Mouse (Mus musculus): ENCODE measurements around the gene Npm3.

Gene Npm3

DNA sequence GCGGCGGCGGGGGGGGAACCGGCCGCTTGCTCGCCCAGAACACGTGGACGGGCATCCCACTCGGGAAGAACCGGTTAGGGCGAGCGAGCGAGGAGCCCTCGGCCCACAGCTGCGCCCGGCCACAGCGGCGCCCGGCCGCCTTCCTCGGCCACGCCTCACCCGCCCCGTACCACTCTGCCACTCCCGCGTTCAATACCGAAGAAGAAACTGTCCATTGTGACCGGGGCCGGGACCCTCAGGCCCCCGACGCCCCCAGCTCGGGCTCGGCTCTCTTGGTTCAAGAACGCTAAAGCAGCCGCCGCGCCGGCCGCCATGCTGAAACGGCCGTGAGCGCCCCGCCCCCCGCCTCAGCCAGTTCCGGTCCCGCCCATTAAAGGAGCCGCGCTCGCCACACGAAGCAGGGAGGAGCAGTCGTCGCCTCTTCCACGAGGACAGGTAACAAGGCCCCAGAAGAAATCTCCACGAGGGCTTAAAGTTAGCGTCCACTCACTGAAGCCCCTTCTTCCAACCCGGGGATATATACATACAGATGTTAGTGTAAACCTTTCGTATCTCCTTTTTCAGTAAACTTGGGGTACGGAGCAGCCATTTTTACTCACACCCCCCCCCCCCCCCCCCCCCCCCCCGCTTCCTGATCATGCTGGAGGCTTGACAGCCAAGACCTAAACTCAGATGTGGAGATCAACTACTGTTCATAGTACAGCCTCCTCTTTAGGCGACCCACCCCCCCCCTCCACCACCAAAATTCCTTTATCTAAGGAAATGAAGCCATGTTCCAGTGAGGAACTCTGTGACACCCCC, at the start of gene Npm3:
Gene Npm3, minus strand, starts transcription at position 349 of the 801 bp plus-strand sequence.
- peak; percentile 77 for DNase-seq (ENCODE audit: low read depth)

DNA sequence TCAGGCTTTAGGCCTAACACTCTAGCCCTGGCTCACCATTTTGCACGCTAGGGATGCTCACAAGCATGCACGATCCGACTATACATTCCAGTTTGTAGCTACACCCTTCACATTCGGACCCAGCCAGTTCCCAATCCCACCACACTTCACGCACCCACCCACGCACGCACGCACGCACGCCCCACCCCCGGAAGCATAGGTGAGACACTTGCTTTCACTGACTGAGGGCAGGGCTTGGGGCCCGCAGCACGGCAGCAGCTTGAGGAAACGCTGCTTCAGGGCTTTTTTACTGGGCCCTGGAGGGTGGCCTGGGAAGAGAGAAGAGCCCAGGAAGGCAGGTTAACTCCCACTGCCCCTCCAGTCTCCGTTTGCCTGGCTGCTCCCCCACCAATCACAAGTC, 47.5 kb upstream of the Npm3 start:
- DNase-seq (ENCODE audit: low read depth), result no peak

DNA sequence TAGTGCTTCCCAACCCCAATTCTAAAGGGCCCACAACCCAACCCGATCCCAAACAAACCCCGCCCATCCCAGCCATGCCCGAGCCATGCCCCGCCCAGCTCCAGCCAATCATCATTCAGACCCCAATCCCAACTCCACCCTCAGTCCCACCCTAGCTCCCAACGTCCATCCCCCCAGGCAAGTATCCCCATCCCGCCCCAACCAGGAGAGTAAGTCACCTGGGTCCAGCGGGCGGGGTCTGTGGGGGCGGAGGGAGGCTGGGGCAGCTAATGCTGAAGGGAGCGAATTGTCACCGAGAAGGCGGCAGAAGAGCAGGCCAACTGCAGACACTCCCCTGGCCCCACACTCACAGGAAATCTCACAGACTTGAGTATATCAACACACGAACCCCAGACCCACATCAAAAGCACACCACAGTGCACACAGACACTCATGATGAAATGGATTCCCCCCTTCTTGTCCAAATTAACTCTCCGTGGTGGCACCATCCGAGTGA, 46.7 kb upstream of the Npm3 start:
- DNase-seq (ENCODE audit: low read depth), result no peak

DNA sequence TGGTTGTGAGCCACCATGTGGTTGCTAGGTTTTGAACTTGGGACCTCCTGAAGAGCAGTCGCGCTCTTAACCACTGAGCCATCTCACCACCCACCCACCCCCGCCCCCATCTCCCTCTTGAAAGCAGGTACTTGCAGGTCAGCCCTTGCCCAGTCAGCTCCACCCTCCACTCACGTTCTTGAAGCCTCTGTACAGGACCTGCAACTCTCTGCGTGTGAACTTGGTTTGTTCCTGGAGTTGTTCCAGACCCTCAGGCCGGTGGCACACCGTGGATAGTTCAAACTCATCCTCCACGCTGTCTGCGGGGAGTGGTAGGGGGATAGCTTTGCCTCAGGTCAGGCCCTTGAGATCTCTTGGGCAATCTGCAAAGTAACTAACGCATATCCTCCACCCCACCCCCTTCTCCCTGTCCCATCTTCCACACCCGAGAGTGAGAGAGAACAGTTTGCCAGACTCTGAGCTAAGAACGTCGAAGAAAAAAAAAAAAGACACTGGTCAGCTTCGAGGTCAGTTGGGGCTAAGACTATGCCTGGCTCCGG, 46.1 kb upstream of the Npm3 start:
- no peak for DNase-seq (ENCODE audit: low read depth)

DNA sequence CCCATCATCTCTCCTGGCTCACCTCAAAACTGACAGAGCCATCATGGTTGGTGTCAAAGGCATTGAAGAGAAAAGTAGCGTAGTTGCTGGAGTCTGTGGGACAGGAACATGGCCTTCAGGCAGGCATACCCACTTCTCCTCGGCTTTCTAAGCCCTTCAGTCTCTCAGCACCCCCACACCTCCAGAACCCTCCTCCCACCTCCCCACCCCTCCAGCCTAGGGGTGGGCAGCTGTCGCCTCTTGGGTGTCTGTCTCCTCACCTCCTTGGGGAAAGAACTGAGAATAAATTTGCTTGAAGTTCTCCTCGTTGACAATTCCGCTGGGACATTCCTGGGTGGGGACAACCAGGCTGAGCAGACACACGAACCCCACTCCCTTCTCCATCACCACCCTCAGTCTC, 45.3 kb upstream of the Npm3 start:
- no peak for DNase-seq (ENCODE audit: low read depth)

DNA sequence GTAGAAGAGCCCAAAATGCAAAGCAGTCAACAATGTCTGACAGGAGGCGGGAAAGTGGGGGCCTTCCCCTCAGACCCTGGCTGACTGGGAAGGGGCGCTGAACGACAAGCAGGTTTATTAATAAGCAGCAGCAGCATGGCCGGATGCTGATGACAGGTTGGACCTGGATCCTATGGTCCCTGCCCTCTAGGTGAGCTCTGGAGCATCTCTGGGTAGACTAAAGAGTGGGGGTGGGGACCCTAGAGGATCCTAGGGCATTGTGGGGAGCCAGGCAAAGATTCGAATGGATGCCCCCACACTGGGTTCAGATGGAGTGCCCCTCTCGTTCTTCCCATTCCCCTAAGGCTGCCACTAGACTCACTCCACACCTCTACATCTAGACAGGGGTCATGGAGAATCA, 43.0 kb upstream of the Npm3 start:
- no peak for DNase-seq (ENCODE audit: low read depth)

DNA sequence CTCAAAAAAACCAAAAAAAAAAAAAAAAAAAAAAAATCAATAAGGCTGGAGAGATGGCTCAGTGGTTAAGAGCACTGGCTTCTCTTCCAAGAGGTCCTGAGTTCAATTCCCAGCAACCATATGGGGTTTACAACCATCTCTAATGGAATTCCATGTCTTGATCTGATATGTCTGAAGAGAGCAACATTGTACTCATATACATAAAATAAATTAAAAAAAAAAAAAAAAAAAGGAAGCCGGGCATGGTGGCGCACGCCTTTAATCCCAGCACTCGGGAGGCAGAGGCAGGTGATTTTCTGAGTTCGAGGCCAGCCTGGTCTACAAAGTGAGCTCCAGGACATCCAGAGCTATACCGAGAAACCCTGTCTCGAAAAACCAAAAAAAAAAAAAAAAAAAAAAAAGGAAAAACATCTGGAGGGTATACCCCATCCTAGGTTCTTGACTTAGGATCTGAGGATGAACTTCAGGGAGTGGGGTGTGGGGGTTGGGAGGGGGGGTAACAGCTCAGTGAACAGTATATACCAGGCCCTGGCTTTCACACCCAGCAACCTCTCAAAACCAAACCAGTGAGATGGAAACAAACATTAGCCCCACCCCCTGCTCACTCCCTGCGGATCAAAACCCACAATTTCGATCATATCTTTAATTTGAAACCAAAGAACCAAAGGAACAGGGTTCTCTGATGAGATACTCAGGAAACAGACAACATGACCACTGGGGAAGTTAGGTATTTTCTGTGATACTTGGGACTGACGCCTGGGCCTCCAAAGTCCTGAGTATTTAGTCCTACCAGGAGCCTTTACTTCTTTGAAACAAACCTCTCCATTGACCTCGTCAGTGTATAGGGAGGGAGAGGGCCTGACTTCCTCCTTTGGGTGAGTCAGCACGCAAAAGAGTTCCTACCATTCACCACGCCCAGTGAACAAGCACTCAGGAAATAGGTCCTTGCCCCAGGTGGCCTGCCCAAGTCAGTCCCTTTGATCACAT, 40.8 kb upstream of the Npm3 start:
- peak; percentile 46 for DNase-seq (ENCODE audit: low read depth)

DNA sequence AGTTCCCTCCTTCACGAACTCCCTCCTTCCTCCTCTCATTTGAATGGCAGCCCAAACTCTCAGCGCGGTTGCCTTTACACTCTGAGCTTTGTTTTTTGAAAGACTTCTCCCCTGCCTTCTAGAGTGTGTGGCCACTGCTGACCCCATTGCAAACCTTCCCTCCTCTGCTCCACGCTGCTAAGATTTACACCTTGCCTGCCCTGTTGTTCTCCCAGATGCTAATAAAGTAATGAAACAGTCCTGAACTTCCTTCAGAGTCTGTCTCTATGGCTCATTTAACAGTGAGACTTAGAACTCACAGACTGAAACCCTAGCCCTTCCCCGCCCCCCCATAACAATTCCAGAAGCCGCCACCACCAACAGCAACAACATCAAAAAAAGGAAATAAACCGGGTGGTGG, 40.0 kb upstream of the Npm3 start:
- no peak for DNase-seq (ENCODE audit: low read depth)

DNA sequence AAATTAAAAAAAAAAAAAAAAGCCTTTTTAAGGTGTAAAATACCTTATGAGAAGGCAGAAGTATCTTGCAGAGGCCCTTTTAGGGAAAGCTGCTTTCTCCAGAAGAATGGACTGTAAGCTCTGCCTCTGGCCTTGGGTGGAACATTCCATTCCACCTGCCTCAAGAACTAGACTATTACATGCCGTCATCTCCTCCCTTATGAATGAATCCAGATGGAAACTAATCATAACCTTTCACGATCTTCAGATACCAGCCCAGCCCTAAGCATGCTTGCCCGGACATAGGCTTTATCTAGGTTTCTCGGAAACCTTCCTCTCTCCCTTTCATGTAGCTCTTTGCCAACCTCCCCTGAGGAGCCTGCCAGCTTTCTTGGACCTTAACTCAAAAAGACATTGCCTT, 38.9 kb upstream of the Npm3 start:
- DNase-seq (ENCODE audit: low read depth), result no peak

DNA sequence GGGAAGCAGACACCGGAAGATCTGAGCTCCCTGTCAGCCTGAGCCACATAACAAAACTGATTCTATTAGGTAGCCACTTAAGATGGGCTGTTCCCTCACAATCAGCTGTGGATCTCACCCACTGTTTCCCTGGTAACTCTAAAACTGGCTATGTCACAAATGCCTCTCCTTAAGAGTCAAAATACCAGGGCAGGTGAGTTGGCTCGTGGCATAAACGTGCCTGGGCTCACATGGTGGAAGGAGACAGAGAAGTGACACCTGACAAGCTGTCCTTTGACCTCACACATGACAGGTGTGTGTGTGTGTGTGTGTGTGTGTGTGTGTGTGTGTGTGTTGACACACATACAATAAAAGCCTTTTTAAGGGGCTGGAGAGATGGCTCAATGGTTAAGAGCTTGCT, 38.1 kb upstream of the Npm3 start:
- no peak for DNase-seq (ENCODE audit: low read depth)

DNA sequence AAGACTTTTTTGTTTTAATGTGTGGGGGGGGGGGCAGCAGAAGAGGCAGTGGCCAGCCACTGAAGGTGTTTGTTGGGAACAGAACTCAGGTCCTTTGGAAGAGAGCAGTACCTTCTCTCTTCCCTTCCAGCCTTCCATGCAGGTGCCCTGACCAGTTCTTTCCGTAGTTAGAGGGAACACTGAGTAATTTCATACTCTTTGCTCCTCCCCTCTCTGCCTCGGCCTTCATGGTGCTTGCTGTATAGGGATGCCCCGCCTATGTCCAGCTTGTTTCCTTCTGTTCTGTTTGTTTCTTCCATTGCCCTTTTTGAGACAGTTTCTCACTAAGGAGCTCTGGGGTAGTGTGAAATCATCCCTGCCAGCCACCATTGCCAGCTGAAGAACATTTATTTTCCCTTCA, 36.1 kb upstream of the Npm3 start:
- no peak for DNase-seq (ENCODE audit: low read depth)

DNA sequence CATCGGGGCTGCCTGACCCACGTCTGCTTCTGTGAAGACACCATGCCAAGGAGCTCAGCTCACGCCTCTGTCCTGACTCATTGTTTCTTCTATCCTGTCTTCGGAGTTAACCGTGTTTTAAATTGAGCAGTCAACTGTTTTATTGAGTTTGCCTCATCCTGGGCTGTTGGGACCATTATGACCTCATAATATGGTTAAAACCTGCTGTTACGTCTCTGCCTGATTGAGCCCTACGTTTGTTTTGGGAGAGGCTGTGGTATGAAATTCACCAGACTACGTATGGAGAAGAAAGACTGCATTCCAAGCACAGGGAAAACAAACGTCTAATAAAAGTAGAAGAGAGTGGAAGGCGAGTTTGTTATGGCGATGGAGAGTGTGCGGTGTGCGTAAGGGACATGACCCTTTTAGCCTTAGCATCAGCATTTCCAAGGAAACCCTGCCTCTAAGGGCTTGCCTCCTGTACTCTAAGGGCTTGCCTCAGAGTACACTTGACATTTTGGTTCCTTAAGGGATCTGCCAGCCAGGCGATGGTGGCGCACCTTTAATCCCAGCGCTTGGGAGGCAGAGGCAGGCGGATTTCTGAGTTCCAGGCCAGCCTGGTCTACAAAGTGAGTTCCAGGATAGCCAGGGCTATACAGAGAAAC, 34.7 kb upstream of the Npm3 start:
- DNase-seq (ENCODE audit: low read depth), result no peak

DNA sequence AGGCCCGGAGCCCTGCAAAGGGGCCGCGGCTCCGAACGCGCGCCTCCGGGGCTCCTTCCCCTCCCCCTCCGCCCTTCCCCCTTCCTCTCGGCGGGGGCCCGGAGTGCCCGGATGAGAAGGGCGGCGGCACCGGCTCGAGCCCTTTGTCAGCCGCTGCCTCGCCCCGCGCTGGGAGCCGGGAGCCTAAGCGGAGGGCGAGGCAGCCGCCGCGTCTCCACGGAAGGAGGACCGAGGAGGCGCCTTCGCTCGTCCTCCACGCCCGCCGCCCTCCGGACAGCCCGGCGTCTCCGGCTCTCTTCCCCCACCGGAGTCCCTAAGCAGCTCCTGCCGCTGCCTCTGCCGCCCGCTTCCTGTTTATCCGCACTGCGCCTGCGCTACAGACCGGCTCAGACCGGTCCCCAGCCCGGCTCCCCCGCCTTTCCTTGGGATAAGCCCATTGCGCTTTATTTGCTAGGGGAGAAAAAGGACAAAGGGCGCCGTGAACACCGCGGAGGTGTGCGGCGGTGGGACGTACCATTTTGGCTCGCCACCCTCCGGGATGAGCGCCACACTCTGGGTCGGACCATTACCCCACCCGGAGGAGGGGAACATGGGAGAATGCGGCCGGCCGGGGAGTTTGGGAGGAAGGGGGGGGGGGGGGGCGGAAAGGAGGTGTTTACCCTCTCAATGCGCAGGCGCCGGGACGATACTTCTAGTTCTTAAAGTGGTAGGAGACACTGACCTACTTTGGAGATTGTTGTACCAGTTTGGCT, 34.0 kb upstream of the Npm3 start, which contains the start of gene Mgea5:
Gene Mgea5, minus strand, starts transcription at position 657 of the 752 bp plus-strand sequence.
- DNase-seq (ENCODE audit: low read depth), result peak; percentile 97

DNA sequence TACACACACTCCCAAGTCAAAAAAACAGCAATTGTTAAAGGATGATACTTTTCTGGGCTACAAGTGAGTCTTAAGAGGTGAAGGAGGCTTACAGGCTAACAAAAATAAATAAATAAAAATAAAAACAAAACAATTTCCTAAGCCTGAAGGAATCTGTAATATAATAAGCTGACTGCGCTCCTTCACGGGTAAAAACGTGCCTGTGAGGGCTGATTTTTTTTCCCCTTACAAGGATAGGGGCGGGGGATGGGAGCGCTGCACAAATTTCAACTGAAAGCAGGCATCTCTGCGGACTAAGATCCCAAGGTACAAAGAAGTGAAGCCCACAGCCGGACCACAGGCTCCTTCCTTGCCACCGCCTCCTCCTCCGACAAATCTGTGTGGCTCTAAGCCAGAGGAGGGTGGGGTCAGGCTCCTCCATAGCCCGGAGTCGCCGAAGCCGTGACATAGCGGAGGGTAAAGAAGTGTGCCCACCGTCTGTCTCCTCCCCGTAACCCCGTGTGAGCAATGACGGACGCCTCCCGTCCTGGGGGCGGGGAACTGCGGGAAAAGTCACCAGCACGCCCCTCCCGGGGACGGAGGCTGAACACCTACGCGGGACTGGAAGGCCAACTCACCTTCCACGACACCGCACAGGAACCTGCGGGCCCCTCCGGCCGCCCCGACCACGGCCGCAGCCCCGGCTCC, 33.1 kb upstream of the Npm3 start:
- DNase-seq (ENCODE audit: low read depth), result peak; percentile 53

DNA sequence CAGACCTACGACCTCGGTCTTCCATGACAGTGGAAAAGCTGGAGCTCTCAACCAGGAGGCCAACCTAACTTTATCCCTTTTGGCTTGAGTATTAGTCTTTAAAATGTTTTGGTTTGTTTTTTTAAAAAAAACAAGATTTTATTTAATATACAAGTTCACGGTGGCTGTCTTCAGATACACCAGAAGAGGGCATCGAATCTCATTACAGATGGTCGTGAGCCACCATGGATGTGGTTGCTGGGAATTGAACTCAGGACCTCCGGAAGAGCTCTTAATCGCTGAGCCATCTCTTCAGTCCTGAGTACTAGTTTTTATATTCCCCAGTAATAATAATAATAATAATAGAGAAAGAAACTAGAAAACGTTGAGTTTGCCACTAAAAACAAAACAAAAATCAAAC, 32.3 kb upstream of the Npm3 start:
- no peak for DNase-seq (ENCODE audit: low read depth)

DNA sequence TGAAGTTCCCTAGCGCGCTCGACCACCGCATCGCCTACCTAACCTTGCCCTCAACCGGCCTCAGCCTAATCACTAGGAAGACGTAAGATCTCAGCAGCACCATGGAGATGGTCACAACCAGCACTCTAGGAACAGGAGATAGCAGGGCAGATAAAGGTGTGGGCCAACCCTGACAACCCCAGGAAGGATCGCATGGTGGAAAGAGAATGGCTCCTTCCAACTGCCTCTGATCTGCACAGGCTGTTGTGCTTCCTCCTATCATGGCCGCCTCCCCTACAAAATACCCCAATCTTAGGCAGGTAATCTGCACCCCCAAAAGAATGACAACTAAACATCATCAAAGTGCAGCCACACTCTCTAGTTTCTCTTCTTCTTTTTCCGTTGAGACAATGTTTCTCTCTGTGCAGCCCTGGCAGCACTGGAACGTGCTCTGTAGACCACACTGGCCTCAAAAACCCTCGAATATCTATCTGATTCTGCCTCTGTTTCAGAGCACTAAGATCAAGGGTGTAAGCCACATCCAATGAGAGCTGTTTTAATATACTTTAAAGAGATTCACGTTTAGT, 31.0 kb upstream of the Npm3 start:
- DNase-seq (ENCODE audit: low read depth), result no peak

DNA sequence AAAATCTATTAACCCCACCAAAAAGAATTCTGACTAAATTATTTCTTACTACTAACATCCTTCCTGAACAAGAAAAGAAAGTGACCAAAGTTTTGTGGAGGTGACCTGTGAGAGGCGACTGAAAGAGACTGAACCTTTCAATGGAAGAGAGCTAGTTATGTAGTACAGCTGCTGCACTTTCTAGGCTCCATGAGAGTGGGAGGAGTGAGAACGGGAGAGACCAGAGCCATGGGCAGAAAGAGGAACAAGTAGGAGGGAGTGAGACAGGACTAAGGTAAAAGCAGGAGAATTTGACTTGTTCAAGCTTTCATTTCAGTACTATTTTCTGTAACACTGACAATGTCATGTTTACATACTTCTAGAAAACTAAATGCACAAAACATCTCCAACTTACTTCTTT, 26.1 kb upstream of the Npm3 start:
- no peak for DNase-seq (ENCODE audit: low read depth)

DNA sequence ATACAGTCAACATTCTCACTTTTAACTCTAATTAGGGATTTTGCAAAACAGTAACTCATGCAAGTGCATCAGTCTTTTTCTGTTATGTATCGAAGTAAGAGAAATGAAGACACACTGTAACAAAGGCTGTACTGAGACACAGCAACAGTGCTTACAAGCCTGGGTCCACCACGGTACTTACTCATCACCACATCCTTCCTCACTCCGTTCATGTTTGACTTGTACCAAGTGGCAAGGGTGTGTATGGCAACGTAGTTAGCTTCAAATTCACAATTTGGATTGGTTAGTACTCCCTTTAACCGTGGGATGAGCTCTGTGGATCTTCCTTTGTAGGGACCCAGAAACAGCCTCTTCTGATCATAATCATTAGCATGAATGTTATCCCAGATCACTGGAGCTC, 22.1 kb upstream of the Npm3 start:
- DNase-seq (ENCODE audit: low read depth), result no peak

DNA sequence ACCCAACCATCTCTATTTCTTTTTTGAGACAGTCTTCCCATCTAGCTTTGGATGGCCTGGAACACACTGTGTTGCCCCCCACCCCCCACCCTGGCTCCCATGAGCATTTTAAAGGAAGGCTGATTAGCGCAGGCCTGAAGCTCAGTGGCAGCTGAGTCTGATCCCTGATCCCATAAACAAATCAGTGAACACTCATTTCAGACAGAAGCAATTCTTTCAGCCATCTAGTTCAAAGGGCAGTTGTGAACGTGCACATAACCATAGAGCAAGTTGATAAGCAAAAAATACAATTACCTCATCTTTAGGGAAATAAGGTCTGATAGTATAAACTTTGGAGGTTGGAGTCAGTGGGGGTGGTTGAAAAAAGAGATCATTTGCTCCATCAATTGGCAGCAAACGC, 11.4 kb upstream of the Npm3 start:
- no peak for DNase-seq (ENCODE audit: low read depth)

DNA sequence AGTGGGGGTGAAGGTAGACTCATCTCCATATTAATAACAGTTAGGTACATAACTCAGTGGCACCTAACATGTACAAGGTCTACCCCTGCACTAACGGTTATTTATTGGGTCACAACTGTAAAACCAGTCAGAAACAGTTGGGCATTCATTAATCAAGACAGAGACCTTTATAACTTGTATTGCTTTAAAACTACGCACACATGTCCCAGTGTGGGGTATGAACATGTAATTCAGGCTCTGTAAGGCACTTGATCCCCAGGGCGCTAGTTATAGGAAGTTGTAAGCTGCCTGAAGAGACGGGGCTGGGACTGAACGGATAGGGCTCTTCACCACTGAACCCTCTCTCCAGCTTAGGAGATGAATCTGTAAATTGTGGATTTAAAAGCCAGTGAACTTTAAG, 9.3 kb upstream of the Npm3 start:
- DNase-seq (ENCODE audit: low read depth), result no peak
